Mouse (Mus musculus): Measurements from ENCODE around the gene Ece2. TPM values are rescaled to one million over a fixed set of nuclear protein-coding genes. Genes with fewer than 3 reads are reported as not detected.

Ece2 gene
- polyA plus RNA-seq, 1 experiment from 2014 or later: 0.12 TPM

- no peaks in the 10 kb centered on the region for H3K27me3 ChIP-seq
- DNase-seq (ENCODE audit: low read depth, low spot score): no peak
- ChIA-PET CTCF (no interaction called here), POLR2A (no interaction called here)
- in situ Hi-C loops (cut with MboI; ENCODE audit: low pct_unique_long_range_greater_than_20kb): loop anchor here (5.0 kb wide), 1 partner anchor 37 kb away; no protein-coding TSS in a partner anchor
- no peak for ATAC-seq
- TF ChIP-seq CTCF (IDR thresholded peaks at IDR 0.05): no peak
These were observed 24.9 kb upstream of the Ece2 start for GRCm38 (mm10) chr16:20604705-20605104.

GRCm38 (mm10) chr16:20610501-20611356 is 18.9 kb upstream of the Ece2 start:
- ChIA-PET POLR2A (interaction anchor here (0.7 to 1.5 kb wide), 5 partner anchors 10 to 73 kb away, joined by 3 to 4 read pairs (median 3); partner anchors contain the start of gene Psmd2), CTCF (interaction anchor here (0.9 to 1.2 kb wide), 5 partner anchors 10 to 113 kb away, joined by 3 to 5 read pairs (median 3); partner anchors contain the start of gene Camk2n2)
- TF ChIP-seq CTCF (IDR thresholded peaks at IDR 0.05): no peak
- no peaks in the 10 kb centered on the region for H3K27me3 ChIP-seq
- in situ Hi-C loops (cut with MboI; ENCODE audit: low pct_unique_long_range_greater_than_20kb): loop anchor here (5.0 kb wide), 1 partner anchor 63 kb away; the partner anchor contains the start of gene Abcf3
- no peak for DNase-seq (ENCODE audit: low read depth, low spot score)
- peak; percentile 8 for ATAC-seq

GRCm38 (mm10) chr16:20611357-20612227 is 18.0 kb upstream of the Ece2 start, which contains the start of the genes Eef1akmt4, Gm49333 and Alg3:
TSS of gene Eef1akmt4 (plus strand) at chr16:20611593.
TSS of gene Gm49333 (plus strand) at chr16:20611610.
TSS of gene Alg3 (minus strand) at chr16:20611735.
- peak; percentile 68 for DNase-seq (ENCODE audit: low read depth, low spot score)
- H3K27me3 ChIP-seq: no peaks in the 10 kb centered on the region
- peak; percentile 98 for ATAC-seq
- ChIA-PET CTCF (interaction anchor here (0.9 to 1.2 kb wide), 5 partner anchors 9 to 114 kb away, joined by 3 to 5 read pairs (median 3); partner anchors contain the start of gene Camk2n2), POLR2A (interaction anchor here (0.7 to 1.5 kb wide), 4 partner anchors 9 to 74 kb away, joined by 3 to 4 read pairs (median 4); no protein-coding TSS in a partner anchor)
- no peak for TF ChIP-seq CTCF (IDR thresholded peaks at IDR 0.05)
- in situ Hi-C loops (cut with MboI; ENCODE audit: low pct_unique_long_range_greater_than_20kb): loop anchor here (5.0 kb wide), 1 partner anchor 64 kb away; the partner anchor contains the start of gene Abcf3

- ChIA-PET POLR2A (interaction anchor here (1.2 to 1.3 kb wide), 2 partner anchors 8 to 72 kb away, joined by 4 to 5 read pairs; partner anchors contain the start of genes Abcf3, Alg3, Eef1akmt4 and Gm49333), CTCF (interaction anchor here (1.7 kb wide), 1 partner anchor 9 kb away, joined by 5 read pairs; the partner anchor contains the start of genes Alg3, Eef1akmt4 and Gm49333)
- TF ChIP-seq CTCF (IDR thresholded peaks at IDR 0.05): no peak
- no peaks in the 10 kb centered on the region for H3K27me3 ChIP-seq
- in situ Hi-C loops (cut with MboI; ENCODE audit: low pct_unique_long_range_greater_than_20kb): no loop called here
- peak; percentile 19 for ATAC-seq
- no peak for DNase-seq (ENCODE audit: low read depth, low spot score)
These were observed 9.9 kb upstream of the Ece2 start for GRCm38 (mm10) chr16:20619541-20620398.

- peak; percentile 0 for ATAC-seq
- in situ Hi-C loops (cut with MboI; ENCODE audit: low pct_unique_long_range_greater_than_20kb): no loop called here
- no peaks in the 10 kb centered on the region for H3K27me3 ChIP-seq
- ChIA-PET POLR2A (interaction anchor here (1.2 to 1.3 kb wide), 2 partner anchors 9 to 72 kb away, joined by 4 to 5 read pairs; partner anchors contain the start of genes Abcf3, Alg3, Eef1akmt4 and Gm49333), CTCF (interaction anchor here (1.7 kb wide), 1 partner anchor 9 kb away, joined by 5 read pairs; the partner anchor contains the start of genes Alg3, Eef1akmt4 and Gm49333)
- no peak for DNase-seq (ENCODE audit: low read depth, low spot score)
- TF ChIP-seq CTCF (IDR thresholded peaks at IDR 0.05): no peak
These were observed 9.3 kb upstream of the Ece2 start for GRCm38 (mm10) chr16:20620399-20620735.

- ATAC-seq: peak; percentile 10
- in situ Hi-C loops (cut with MboI; ENCODE audit: low pct_unique_long_range_greater_than_20kb): no loop called here
- H3K27me3 ChIP-seq: no peaks in the 10 kb centered on the region
- TF ChIP-seq CTCF (IDR thresholded peaks at IDR 0.05): no peak
- POLR2A ChIA-PET: interaction anchor here (1.0 to 1.3 kb wide), 3 partner anchors 8 to 73 kb away, joined by 4 to 5 read pairs (median 5); partner anchors contain the start of genes Abcf3, Alg3, Eef1akmt4 and Gm49333
- no peak for DNase-seq (ENCODE audit: low read depth, low spot score)
- CTCF ChIA-PET: interaction anchor here (1.7 kb wide), 1 partner anchor 10 kb away, joined by 5 read pairs; the partner anchor contains the start of genes Alg3, Eef1akmt4 and Gm49333
These were observed 8.9 kb upstream of the Ece2 start for GRCm38 (mm10) chr16:20620751-20621190.

- no peak for TF ChIP-seq CTCF (IDR thresholded peaks at IDR 0.05)
- DNase-seq (ENCODE audit: low read depth, low spot score) (no peak), ATAC-seq (peak; percentile 73)
- no peaks in the 10 kb centered on the region for H3K27me3 ChIP-seq
- POLR2A ChIA-PET: interaction anchor here (0.7 to 1.3 kb wide), 3 partner anchors 8 to 123 kb away, joined by 3 to 5 read pairs (median 5); partner anchors contain the start of genes Abcf3 and Eif2b5
- in situ Hi-C loops (cut with MboI; ENCODE audit: low pct_unique_long_range_greater_than_20kb): no loop called here
- CTCF ChIA-PET: interaction anchor here (1.7 kb wide), 1 partner anchor 10 kb away, joined by 5 read pairs; the partner anchor contains the start of genes Alg3, Eef1akmt4 and Gm49333
These were observed 8.2 kb upstream of the Ece2 start, which contains the start of gene Camk2n2 for GRCm38 (mm10) chr16:20621191-20621990. TSS of gene Camk2n2 (minus strand) at chr16:20621287.
